Mouse (Mus musculus) myocyte (in vitro differentiated cells): Measurements from ENCODE around the gene Padi6.

ENCODE experiments used
- CEBPB ChIP-seq: IDR thresholded peaks from 2 replicates; pipeline ENCODE4 v1.6.1; 2011; ENCODE audit warnings: mild to moderate bottlenecking, moderate library complexity; ENCODE audit not compliant: poor library complexity, insufficient read depth, severe bottlenecking
- MAX ChIP-seq: IDR thresholded peaks from one replicate; pipeline ENCODE4 v1.6.1; 2011; ENCODE audit warnings: low read depth, mild to moderate bottlenecking, control low read depth
- MYOD1 ChIP-seq, 3 experiments: IDR thresholded peaks; one replicate each; pipeline ENCODE4 v1.6.1; 2011; ENCODE audit warnings: control low read depth in 2 of 3, low read depth in 2 of 3, mild to moderate bottlenecking in 2 of 3, moderate library complexity in 1 of 3; ENCODE audit not compliant: insufficient read length in 2 of 3, control insufficient read depth in 1 of 3
- MYOG ChIP-seq, 3 experiments: IDR thresholded peaks; one replicate each; pipeline ENCODE4 v1.6.1; 2011; ENCODE audit warnings: control low read depth in 2 of 3, low read depth in 2 of 3, mild to moderate bottlenecking in 2 of 3; ENCODE audit not compliant: insufficient read length in 2 of 3, control insufficient read depth in 1 of 3, insufficient read depth in 1 of 3
- POLR2A ChIP-seq: IDR thresholded peaks from one replicate; pipeline ENCODE4 v1.6.1; 2011; ENCODE audit warnings: low read depth, mild to moderate bottlenecking, control low read depth, moderate library complexity; ENCODE audit not compliant: insufficient read length
- POLR2AphosphoS2 ChIP-seq: IDR thresholded peaks from one replicate; pipeline ENCODE4 v1.6.1; 2011; ENCODE audit warnings: low read depth, control low read depth; ENCODE audit not compliant: insufficient read length
- REST ChIP-seq: IDR thresholded peaks from one replicate; pipeline ENCODE4 v1.6.1; 2011; ENCODE audit warnings: mild to moderate bottlenecking, control low read depth, moderate library complexity; ENCODE audit not compliant: insufficient read depth, insufficient read length
- TCF12 ChIP-seq: IDR thresholded peaks from one replicate; pipeline ENCODE4 v1.6.1; 2011; ENCODE audit warnings: mild to moderate bottlenecking, control low read depth; ENCODE audit not compliant: poor library complexity, insufficient read depth, severe bottlenecking
- USF1 ChIP-seq: IDR thresholded peaks from one replicate; pipeline ENCODE4 v1.6.1; 2011; ENCODE audit warnings: low read depth, mild to moderate bottlenecking, control low read depth, moderate library complexity

DNA sequence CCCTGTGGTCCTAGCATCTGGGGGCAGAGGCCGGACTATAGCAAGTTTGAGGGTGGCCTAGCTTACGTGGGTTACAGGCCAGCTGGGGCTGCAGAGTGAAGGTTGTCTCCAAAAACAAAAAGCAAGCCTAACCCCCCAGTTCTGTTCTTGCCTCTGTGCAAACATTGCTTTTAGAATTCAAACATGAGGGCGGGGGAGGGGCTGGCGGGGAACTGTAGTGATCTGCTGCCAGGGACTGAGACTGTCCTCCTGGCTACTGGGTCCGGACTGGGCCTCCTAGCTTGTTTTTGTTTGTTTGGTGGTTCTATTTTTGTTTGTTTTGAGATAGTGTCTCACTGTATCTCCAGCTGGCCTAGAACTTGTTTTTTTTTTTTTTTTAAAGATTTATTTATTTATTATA, 27.9 kb downstream of the Padi6 start:
- TF ChIP-seq POLR2A, result no peak
- TF ChIP-seq MAX, result no peak
- TF ChIP-seq MYOG (IDR thresholded peaks at IDR 0.05; ENCODE audit: control insufficient read depth in 1 of 3, insufficient read depth in 1 of 3, insufficient read length in 2 of 3, low read depth in 2 of 3), result no peak
- no peak for TF ChIP-seq MYOD1 (IDR thresholded peaks at IDR 0.05; ENCODE audit: control insufficient read depth in 1 of 3, insufficient read length in 2 of 3, low read depth in 2 of 3)
- no peak for TF ChIP-seq REST
- no peak for TF ChIP-seq USF1
- TF ChIP-seq POLR2AphosphoS2, result no peak
- no peak for TF ChIP-seq TCF12
- TF ChIP-seq CEBPB, result no peak
